Mouse (Mus musculus) kidney, embryonic 14.5 days (tissue): ENCODE measurements around the gene Gm5799. TPM values are rescaled to one million over a fixed set of nuclear protein-coding genes. Genes with fewer than 3 reads are reported as not detected.
"Not testable (repeated sequence)": the region's sequence is repeated elsewhere in the genome, so short reads cannot be mapped to it uniquely, and the experiment has no call there.

ENCODE experiments used
- ATAC-seq: fragments of 200-750 bp; cut with Nextera tagmentation; 2 replicates; pipeline ENCODE4 v1.8.0; 2017; ENCODE audit warnings: moderate number of reproducible peaks, mild to moderate bottlenecking, moderate TSS enrichment, moderate library complexity; ENCODE audit not compliant: low FRiP score, low TSS enrichment
- H3K27ac ChIP-seq: fragments of 300-500 bp; sonication (generic); 2 replicates; pipeline ENCODE4 v1.5.1; 2014; ENCODE audit warnings: low read depth, mild to moderate bottlenecking, low read length, moderate library complexity, mixed read lengths
- H3K27me3 ChIP-seq: fragments of 300-500 bp; sonication (generic); 2 replicates; pipeline ENCODE4 v1.6.1; 2014; ENCODE audit warnings: mild to moderate bottlenecking, low read length; ENCODE audit not compliant: control insufficient read depth, insufficient read depth
- H3K36me3 ChIP-seq: fragments of 300-500 bp; sonication (generic); 2 replicates; pipeline ENCODE4 v1.6.1; 2014; ENCODE audit warnings: low read length, mixed read lengths; ENCODE audit not compliant: control insufficient read depth, insufficient read depth
- H3K4me1 ChIP-seq: fragments of 300-500 bp; sonication (generic); 2 replicates; pipeline ENCODE4 v1.6.1; 2014; ENCODE audit warnings: low read length, mixed read lengths; ENCODE audit not compliant: control insufficient read depth, insufficient read depth
- H3K4me2 ChIP-seq: fragments of 300-500 bp; sonication (generic); replicated peaks from 2 replicates; pipeline ENCODE4 v1.6.1; 2014; ENCODE audit warnings: low read depth, mild to moderate bottlenecking, low read length
- H3K4me3 ChIP-seq: fragments of 300-500 bp; sonication (generic); 2 replicates; pipeline ENCODE4 v1.5.1; 2014; ENCODE audit warnings: mild to moderate bottlenecking, low read length
- H3K9ac ChIP-seq: fragments of 300-500 bp; sonication (generic); 2 replicates; pipeline ENCODE4 v1.6.1; 2014; ENCODE audit warnings: low read depth, mild to moderate bottlenecking, low read length, moderate library complexity
- H3K9me3 ChIP-seq: fragments of 300-500 bp; sonication (generic); 2 replicates; pipeline ENCODE4 v1.6.1; 2016; ENCODE audit warnings: low read length; ENCODE audit not compliant: control insufficient read depth
- WGBS: fragments of 180-500 bp; shearing (Covaris S2); extraction: QIAGEN DNeasy Blood & Tissue Kit; methylation state at CpG from one replicate; pipeline ENCODE4 v1.1.7; 2014; 5-methylcytosine and 5-hydroxymethylcytosine counted together
- polyA plus RNA-seq: library from polyadenylated mRNA; unstranded; fragments of >200 nt; fragmentation: Nextera tagmentation; extraction: Ambion mirVana; gene quantifications from 2 replicates; pipeline ENCODE4 v1.2.1, GENCODE M21; 2014

Gm5799 gene
- polyA plus RNA-seq = not detected in 2 replicates

- not testable (repeated sequence) for H3K36me3 ChIP-seq, H3K27me3 ChIP-seq, H3K4me2 ChIP-seq, H3K9ac ChIP-seq, H3K4me1 ChIP-seq, ATAC-seq, H3K27ac ChIP-seq, H3K9me3 ChIP-seq, H3K4me3 ChIP-seq
- 89% methylated on average over 1 of the region's 2 CpGs for WGBS
Observed at GRCm38 (mm10) chr14:43543276-43543675, at the start of gene Gm5799. TSS of gene Gm5799 (plus strand) at chr14:43543576.

GRCm38 (mm10) chr14:43531052-43532010, 12.0 kb upstream of the Gm5799 start:
- not testable (repeated sequence) for H3K9me3 ChIP-seq, H3K4me3 ChIP-seq, H3K4me2 ChIP-seq, H3K27ac ChIP-seq, H3K4me1 ChIP-seq, H3K27me3 ChIP-seq, H3K9ac ChIP-seq, H3K36me3 ChIP-seq
- WGBS = 9% methylated on average over 14 of the region's 15 CpGs
- peak; percentile 92 for ATAC-seq

- not testable (repeated sequence) for H3K4me1 ChIP-seq, H3K36me3 ChIP-seq, H3K27ac ChIP-seq, H3K9ac ChIP-seq, H3K4me2 ChIP-seq, H3K9me3 ChIP-seq, H3K27me3 ChIP-seq, H3K4me3 ChIP-seq
- peak; percentile 66; the same call in 1 of the 2 replicates for ATAC-seq
- no CpG with 5 or more reads among the region's 6 CpGs for WGBS
Observed at GRCm38 (mm10) chr14:43532011-43532383, 11.4 kb upstream of the Gm5799 start.

- not testable (repeated sequence) for H3K27me3 ChIP-seq, H3K9ac ChIP-seq, H3K9me3 ChIP-seq, H3K27ac ChIP-seq, H3K4me3 ChIP-seq, H3K36me3 ChIP-seq, H3K4me2 ChIP-seq, H3K4me1 ChIP-seq
- ATAC-seq = peak; percentile 92
- WGBS = 42% methylated on average over 5 of the region's 6 CpGs
Observed at GRCm38 (mm10) chr14:43532387-43532786, 11.0 kb upstream of the Gm5799 start.

DNA sequence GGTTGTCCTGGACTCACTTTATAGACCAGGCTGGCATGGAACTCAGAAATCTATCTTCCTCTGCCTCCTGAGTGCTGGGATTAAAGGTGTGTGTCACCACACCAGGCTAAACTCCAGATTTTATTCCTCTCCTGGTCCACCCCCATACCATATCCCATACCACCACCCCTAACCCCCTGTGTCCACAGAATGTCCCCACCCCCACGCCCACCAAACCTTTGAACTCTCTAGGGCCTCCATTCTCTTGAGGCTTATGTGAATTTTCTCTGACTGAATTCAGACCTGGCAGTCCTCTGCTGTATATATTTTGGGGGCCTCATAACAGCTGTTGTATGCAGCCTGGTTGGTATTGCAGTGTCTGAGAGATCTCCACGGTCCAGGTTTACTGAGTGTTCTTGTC, 5.2 kb upstream of the Gm5799 start:
- not testable (repeated sequence) for ATAC-seq, H3K27ac ChIP-seq, H3K27me3 ChIP-seq, H3K4me2 ChIP-seq, H3K4me1 ChIP-seq, H3K36me3 ChIP-seq, H3K9ac ChIP-seq, H3K9me3 ChIP-seq, H3K4me3 ChIP-seq
- WGBS = 79% methylated on average over 2 of the region's 2 CpGs

- H3K27me3 ChIP-seq, H3K4me2 ChIP-seq, ATAC-seq, H3K27ac ChIP-seq, H3K9ac ChIP-seq, H3K36me3 ChIP-seq, H3K9me3 ChIP-seq, H3K4me3 ChIP-seq, H3K4me1 ChIP-seq: not testable (repeated sequence)
Observed at GRCm38 (mm10) chr14:43546281-43546680, 2.9 kb downstream of the Gm5799 start.

DNA sequence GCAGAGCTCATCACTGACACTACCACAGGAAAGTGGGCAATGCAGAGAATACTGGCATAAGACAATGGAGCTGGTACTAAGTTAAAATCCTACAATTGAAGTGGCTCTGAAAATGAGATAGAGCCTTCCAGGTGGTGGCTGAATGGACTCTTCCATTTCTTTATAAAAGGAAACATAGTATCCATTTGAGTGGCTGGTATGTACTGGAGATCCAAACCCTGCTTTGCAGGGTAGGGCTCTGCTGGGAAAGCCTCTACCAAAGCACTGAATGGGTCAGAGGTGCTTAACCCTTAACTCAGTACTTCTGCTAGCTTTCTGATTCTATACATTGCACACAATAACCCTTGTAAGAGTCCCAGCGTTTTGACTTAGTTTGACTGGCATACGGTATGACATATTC, 8.9 kb downstream of the Gm5799 start:
- H3K4me1 ChIP-seq, H3K36me3 ChIP-seq, H3K9me3 ChIP-seq, ATAC-seq, H3K27me3 ChIP-seq, H3K4me2 ChIP-seq, H3K4me3 ChIP-seq, H3K9ac ChIP-seq, H3K27ac ChIP-seq: not testable (repeated sequence)
- 83% methylated on average over 2 of the region's 2 CpGs for WGBS

DNA sequence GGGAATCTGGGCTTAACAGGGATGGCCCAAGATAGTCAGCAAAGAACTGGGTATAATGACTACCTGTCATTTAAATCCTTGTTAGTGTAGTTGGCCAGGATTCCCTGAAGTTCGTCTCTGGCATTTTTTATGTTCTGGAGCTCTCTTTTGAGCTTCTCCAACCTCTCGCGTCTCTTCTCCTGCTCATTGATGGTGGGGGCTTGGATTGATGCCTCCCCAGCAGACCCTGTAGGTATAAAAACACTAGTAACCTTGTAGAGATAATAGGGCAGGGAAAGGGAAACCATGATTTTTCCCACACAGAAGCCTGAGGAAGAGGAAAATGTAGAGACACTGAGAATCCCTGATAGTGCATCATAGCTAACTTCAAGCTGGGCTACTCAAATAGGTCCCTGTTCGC, 34.6 kb downstream of the Gm5799 start:
- WGBS = 100% methylated on average over 3 of the region's 4 CpGs
- not testable (repeated sequence) for H3K36me3 ChIP-seq, H3K4me3 ChIP-seq, ATAC-seq, H3K9me3 ChIP-seq, H3K27me3 ChIP-seq, H3K27ac ChIP-seq, H3K4me1 ChIP-seq, H3K9ac ChIP-seq, H3K4me2 ChIP-seq

GRCm38 (mm10) chr14:43579046-43579445, 35.7 kb downstream of the Gm5799 start, which contains the start of gene Gm17654:
TSS of gene Gm17654 (minus strand) at chr14:43579146.
- ATAC-seq, H3K27ac ChIP-seq, H3K4me2 ChIP-seq, H3K27me3 ChIP-seq, H3K9me3 ChIP-seq, H3K36me3 ChIP-seq, H3K4me3 ChIP-seq, H3K9ac ChIP-seq, H3K4me1 ChIP-seq: not testable (repeated sequence)
- WGBS = 71% methylated on average over 1 of the region's 2 CpGs
